Mouse (Mus musculus) neutrophil, adult 65 days (primary cell): ENCODE data around the gene Nav1. TPM values are rescaled to one million over a fixed set of nuclear protein-coding genes. Genes with fewer than 3 reads are reported as not detected.

ENCODE experiments used
- total RNA-seq: library from RNA; stranded (reverse); gene quantifications from 2 replicates; pipeline ENCODE4 v1.2.4, GENCODE M21; 2023

The Nav1 gene
- total RNA-seq: 16.7 and 18.4 TPM in 2 replicates

GRCm38 (mm10) chr1:135607019-135607418 lies at the start of gene Nav1:
Gene Nav1, minus strand, starts transcription at chr1:135607295.

GRCm38 (mm10) chr1:135429901-135430668 lies 177.0 kb downstream of the Nav1 start, which contains the start of gene Ipo9:
Gene Ipo9, minus strand, starts transcription at chr1:135430499.

Other genes starting within 250 kb of the Nav1 start
- 0.63 TPM in 1 of 2 replicates, not detected in the other for gene Shisa4, start 232.1 kb downstream of the Nav1 start, total RNA-seq
- 31.2 and 67.3 TPM in 2 replicates for gene Ipo9, start 176.8 kb downstream of the Nav1 start, total RNA-seq
- 39.4 and 45.8 TPM in 2 replicates for gene Csrp1, start 112.8 kb upstream of the Nav1 start, total RNA-seq
- not detected in 2 replicates for gene Phlda3, start 158.8 kb upstream of the Nav1 start, total RNA-seq
- not detected in 2 replicates for gene Tnni1, start 172.1 kb upstream of the Nav1 start, total RNA-seq
- gene Lad1, start 211.3 kb upstream of the Nav1 start, total RNA-seq: not detected in 2 replicates
- gene Tnnt2, start 229.1 kb upstream of the Nav1 start, total RNA-seq: not detected in 2 replicates